Mouse (Mus musculus) macrophage (primary cell): Measurements from ENCODE around the gene Cib2. TPM values are rescaled to one million over a fixed set of nuclear protein-coding genes. Genes with fewer than 3 reads are reported as not detected.

ENCODE experiments used
- H3K27ac ChIP-seq: fragments of 350-480 bp; formaldehyde crosslinking; 2 replicates; pipeline ENCODE4 v1.9.0; 2021
- H3K36me3 ChIP-seq: fragments of 350-480 bp; formaldehyde crosslinking; 2 replicates; pipeline ENCODE4 v1.9.0; 2021; ENCODE audit errors: inconsistent target
- H3K4me3 ChIP-seq: fragments of 350-480 bp; formaldehyde crosslinking; 2 replicates; pipeline ENCODE4 v1.9.0; 2021; ENCODE audit errors: inconsistent target
- H3K79me2 ChIP-seq: fragments of 350-480 bp; formaldehyde crosslinking; 2 replicates; pipeline ENCODE4 v1.9.0; 2021; ENCODE audit errors: inconsistent target
- WGBS: methylation state at CpG from one replicate; pipeline ENCODE4 v1.1.7; 2026; ENCODE audit warnings: inconsistent platforms; ENCODE audit not compliant: missing documents; 5-methylcytosine and 5-hydroxymethylcytosine counted together
- polyA plus RNA-seq: library from polyadenylated mRNA; stranded (reverse); fragments of 250-400 nt; gene quantifications from 3 replicates; pipeline ENCODE4 v1.2.4, GENCODE M21; 2018; ENCODE audit warnings: inconsistent platforms

Cib2 gene
- polyA plus RNA-seq, 1 experiment from 2014 or later = 2.3 TPM

DNA sequence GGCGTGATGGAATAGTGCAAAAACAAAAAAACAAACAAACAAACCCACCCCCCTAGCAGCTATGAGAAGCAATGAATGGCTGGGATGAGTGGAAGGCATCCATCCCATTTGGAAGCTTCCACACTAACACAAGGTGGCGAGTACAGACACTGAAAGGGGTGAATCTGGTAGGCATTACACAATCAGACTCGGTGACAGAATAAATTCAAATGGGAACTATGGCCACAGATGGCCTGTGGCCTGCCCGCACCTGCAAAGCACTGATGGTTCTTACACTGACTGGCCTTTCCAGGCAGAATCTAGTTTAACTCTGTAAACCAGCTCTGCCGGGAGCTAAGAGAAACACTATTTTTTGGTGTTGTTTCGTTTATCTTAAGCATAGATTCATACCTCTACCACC lies 60.7 kb downstream of the Cib2 start:
- Histone ChIP-seq H3K79me2 (peaks cover 58% of the 10 kb centered on the region; the same call in 1 of the 2 replicates), H3K4me3 (no peak overlapping the region), H3K36me3 (no peaks in the 10 kb centered on the region), H3K27ac (no peak overlapping the region)
- WGBS = 90% methylated on average over 6 of the region's 6 CpGs

Other genes with a start within 250 kb of the Cib2 start
- 11.7 to 18.8 TPM (median 14.4 TPM) in 3 replicates for gene Dmxl2, start 58.6 kb downstream of the Cib2 start, polyA plus RNA-seq
- gene Sh2d7, start 21.2 kb downstream of the Cib2 start, polyA plus RNA-seq = not detected in 3 replicates
- gene Idh3a, start 26.1 kb upstream of the Cib2 start, polyA plus RNA-seq = 15.2 to 61.4 TPM (median 20.5 TPM) in 3 replicates
- not detected in 3 replicates for gene Acsbg1, start 101.7 kb upstream of the Cib2 start, polyA plus RNA-seq
- 0.11 to 0.69 TPM (median 0.31 TPM) in 3 replicates for gene Dnaja4, start 138.7 kb upstream of the Cib2 start, polyA plus RNA-seq
- gene Wdr61, start 174.3 kb upstream of the Cib2 start, polyA plus RNA-seq = 42.4 to 61.6 TPM (median 42.5 TPM) in 3 replicates
- gene Crabp1, start 204.5 kb upstream of the Cib2 start, polyA plus RNA-seq = not detected in 3 replicates